Mouse (Mus musculus) heart, adult 2 months (tissue): ENCODE data around the gene Gm21915.

Experiments used
- CTCF ChIP-seq: fragments of 200-600 bp; IDR thresholded peaks from 2 replicates; pipeline ENCODE4 v1.8.1; 2022; ENCODE audit warnings: antibody characterized with exemption, mild to moderate bottlenecking, moderate library complexity
- EP300 ChIP-seq: fragments of 200-500 bp; IDR thresholded peaks from 2 replicates; pipeline ENCODE4 v1.6.1; 2011; ENCODE audit warnings: low read depth, low read length, control low read depth; ENCODE audit not compliant: insufficient read depth
- POLR2A ChIP-seq: fragments of 200-500 bp; IDR thresholded peaks from 2 replicates; pipeline ENCODE4 v1.6.1; 2011; ENCODE audit warnings: mild to moderate bottlenecking, low read depth, low read length, control low read depth; ENCODE audit not compliant: insufficient read depth

- TF ChIP-seq CTCF (no peak), POLR2A (no peak), EP300 (no peak)
Measured at GRCm38 (mm10) chr9:40626566-40626965, 43.8 kb upstream of the Gm21915 start.
